Mouse (Mus musculus): Measurements from ENCODE around the gene Gstm6.

DNA sequence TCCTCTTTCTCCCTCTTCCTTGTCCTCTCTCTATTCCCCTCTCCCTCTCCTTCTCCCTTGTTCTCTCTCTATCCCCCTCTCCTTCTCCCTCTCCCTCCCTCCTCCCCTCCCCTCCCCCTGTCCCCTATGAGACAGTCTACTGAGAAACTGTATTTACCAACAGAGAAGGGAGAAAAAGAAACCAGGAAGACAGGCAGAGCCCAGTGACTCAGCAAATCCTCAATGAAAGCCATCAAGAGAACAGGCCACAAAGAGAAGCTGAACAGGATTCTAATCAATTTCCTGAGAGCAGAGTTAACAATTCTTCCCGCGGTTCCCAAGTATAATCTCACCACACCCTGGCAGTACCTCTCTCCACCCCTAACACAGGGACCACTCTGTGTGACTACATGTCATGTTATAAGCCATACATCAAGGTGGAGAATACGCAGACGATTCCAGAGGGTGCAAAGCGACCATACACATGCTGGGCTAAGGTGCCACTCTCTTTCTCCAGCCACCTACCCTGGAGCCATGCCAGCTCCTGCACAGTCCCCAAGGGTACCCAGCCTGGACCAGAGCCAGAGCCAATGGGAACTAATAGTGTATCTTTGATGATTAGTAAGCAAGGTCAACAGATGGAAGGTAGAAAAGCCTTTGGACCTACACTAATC lies 21.2 kb upstream of the Gstm6 start:
- TF ChIP-seq CTCF (IDR thresholded peaks at IDR 0.05; ENCODE audit: borderline replicate concordance, control insufficient read depth, extremely low read depth, insufficient read depth, low read length, poor library complexity) (no peak), POLR2A (IDR thresholded peaks at IDR 0.05; ENCODE audit: control insufficient read depth, extremely low read depth, insufficient read depth, low read length, poor library complexity) (no peak)
